Mouse (Mus musculus) layer of hippocampus, postnatal 36 days (tissue): ENCODE data around the gene Gm15023. TPM values are rescaled to one million over a fixed set of nuclear protein-coding genes. Genes with fewer than 3 reads are reported as not detected.
"Not testable (repeated sequence)": the region's sequence is repeated elsewhere in the genome, so short reads cannot be mapped to it uniquely, and the experiment has no call there.

Experiments used
- DNase-seq, 2 experiments: peaks; one replicate each; pipeline ENCODE4 v3.0.0; 2022
- total RNA-seq, 2 experiments: library from RNA; stranded (reverse); gene quantifications; 2 replicates each; pipeline ENCODE4 v1.2.3; 2021

The Gm15023 gene
- total RNA-seq: not detected

GRCm38 (mm10) chrX:135177532-135177931 is at the start of gene Gm15023:
Gene Gm15023 (minus strand): TSS chrX:135177632.
- DNase-seq: not testable (repeated sequence)

DNA sequence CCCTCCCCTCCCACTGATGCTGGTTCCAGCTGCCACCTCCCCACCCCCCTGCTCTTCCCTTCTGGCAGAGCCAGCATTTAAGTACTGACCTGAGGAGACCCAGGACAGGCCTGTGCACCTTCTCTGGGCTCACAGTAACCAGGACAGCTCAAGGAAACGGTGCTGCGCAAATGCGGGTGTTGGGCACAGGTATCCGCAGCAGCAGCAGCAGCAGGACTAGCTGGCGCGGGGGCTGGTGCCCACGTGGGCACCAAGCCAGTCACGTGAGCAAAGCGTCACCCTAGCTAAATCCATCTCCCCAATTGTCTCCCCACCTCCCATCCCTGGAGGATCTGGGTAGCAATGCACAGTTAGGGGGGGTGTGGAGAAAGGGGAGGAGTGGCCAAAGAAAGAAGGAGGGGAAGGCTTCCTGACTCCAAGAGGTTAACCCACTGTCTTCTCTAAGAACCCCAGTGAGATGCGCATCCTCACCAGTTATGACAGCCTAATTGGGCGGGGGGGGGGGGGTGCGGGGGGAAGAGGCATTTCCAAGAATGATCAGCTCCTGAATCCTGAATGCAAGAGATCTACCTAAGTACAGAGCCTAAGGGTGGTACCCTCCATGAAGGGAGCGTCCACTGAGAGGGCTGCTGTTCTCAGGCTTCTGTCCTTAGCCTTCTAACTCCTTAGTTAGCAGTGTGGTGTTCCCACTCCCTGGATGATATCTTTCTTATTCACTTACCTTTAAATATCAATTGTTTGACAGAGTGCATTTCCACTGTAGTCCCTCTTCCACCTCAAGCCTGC is 33.2 kb upstream of the Gm15023 start, which contains the start of gene Tceal6:
Gene Tceal6 (minus strand): TSS at position 252 of the 786 bp plus-strand sequence.
- peak; percentile 10 to 21 for DNase-seq

GRCm38 (mm10) chrX:135209773-135210435 is 32.5 kb upstream of the Gm15023 start:
- DNase-seq: peak in 1 of 2 experiments; percentile 14

GRCm38 (mm10) chrX:135189924-135190323 is 12.5 kb upstream of the Gm15023 start:
- DNase-seq: not testable (repeated sequence)

GRCm38 (mm10) chrX:135188661-135189060 is 11.2 kb upstream of the Gm15023 start:
- not testable (repeated sequence) for DNase-seq

Other genes with a start within 250 kb of the Gm15023 start
- gene Nxf2, start 212.9 kb downstream of the Gm15023 start, total RNA-seq: not detected
- gene Zmat1, start 168.4 kb downstream of the Gm15023 start, total RNA-seq: 10 to 100 TPM in 1 of 2 experiments, 1 to 10 TPM in 1; 9.3 to 10.0 TPM
- gene Tceal6, start 33.1 kb upstream of the Gm15023 start, total RNA-seq: 100 to 1,000 TPM in 1 of 2 experiments, 10 to 100 TPM in 1; 99.0 to 101 TPM
- gene Pramel3, start 124.7 kb upstream of the Gm15023 start, total RNA-seq: not detected
- gene Gm5128, start 195.7 kb upstream of the Gm15023 start, total RNA-seq: not detected